Mouse (Mus musculus) kidney, adult 2 months (tissue): ENCODE measurements around the gene Rnf115.

ENCODE experiments used
- CTCF ChIP-seq: fragments of 200-500 bp; conservative IDR thresholded peaks from 2 replicates; pipeline ENCODE4 v1.5.1; 2011; ENCODE audit warnings: low read depth, mild to moderate bottlenecking, control low read depth, low read length, moderate library complexity, mixed read lengths; ENCODE audit not compliant: insufficient read depth, insufficient read length
- POLR2A ChIP-seq: fragments of 200-500 bp; IDR thresholded peaks from one replicate; pipeline ENCODE4 v1.6.1; 2011; ENCODE audit warnings: low read depth, low read length, control low read depth

DNA sequence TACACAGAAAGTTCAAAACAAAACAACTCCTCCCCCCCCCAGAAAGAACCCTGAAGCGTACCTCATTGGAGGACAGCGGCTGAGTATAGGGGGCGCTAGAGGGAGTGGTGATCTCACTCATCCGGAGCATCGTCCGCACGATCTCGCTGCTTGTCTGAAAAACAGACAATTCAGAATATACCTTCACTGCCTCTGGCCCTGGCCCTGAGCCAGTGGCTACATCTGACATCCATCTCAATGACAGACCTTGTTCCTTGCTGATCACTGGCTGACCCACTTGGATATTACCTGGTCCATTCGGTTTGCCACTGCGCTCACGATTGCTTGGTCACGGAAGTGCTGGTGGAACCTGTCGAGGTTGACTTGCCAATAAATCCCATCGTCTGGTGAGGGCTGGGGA is 8.3 kb upstream of the Rnf115 start:
- peak; percentile 44 for TF ChIP-seq CTCF
- no peak for TF ChIP-seq POLR2A
